Mouse (Mus musculus) layer of hippocampus, postnatal 14 days (tissue): ENCODE data around the gene Mdk. TPM values are rescaled to one million over a fixed set of nuclear protein-coding genes. Genes with fewer than 3 reads are reported as not detected.

ENCODE experiments used
- DNase-seq, 2 experiments: peaks; one replicate each; pipeline ENCODE4 v3.0.0; 2021 to 2022; ENCODE audit warnings: low spot score in 2 of 2, mixed read lengths in 1 of 2
- microRNA-seq, 2 experiments: library from miRNA; unstranded; fragments of <30 nt; microRNA quantifications; one replicate each; pipeline ENCODE4 v1.2.0; 2021
- total RNA-seq, 2 experiments: library from RNA; stranded (reverse); gene quantifications; 2 replicates each; pipeline ENCODE4 v1.2.3; 2021

Gene Mdk
- total RNA-seq, 2 experiments from 2014 or later = 39.5 to 40.9 TPM

GRCm38 (mm10) chr2:91920130-91920529 is 12.0 kb downstream of the Mdk start:
- no peak for DNase-seq

DNA sequence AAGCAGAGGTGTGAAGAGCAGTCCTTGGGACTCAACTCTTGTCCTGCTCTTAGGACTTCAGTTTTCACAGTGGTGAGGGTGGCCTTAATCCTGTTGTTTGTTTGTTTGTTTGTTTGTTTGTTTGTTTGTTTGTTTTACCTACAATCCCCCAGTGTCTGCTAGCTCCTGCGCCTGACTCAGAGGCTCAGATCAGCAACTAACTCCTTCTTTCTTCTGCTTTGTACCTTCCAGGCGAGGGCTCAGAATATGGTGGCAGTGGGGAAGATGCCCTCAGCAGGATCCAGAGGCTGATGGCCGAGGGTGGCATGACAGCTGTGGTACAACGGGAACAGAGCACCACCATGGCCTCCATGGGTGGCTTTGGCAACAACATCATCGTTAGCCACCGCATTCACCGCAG is 15.0 kb downstream of the Mdk start:
- no peak for DNase-seq

DNA sequence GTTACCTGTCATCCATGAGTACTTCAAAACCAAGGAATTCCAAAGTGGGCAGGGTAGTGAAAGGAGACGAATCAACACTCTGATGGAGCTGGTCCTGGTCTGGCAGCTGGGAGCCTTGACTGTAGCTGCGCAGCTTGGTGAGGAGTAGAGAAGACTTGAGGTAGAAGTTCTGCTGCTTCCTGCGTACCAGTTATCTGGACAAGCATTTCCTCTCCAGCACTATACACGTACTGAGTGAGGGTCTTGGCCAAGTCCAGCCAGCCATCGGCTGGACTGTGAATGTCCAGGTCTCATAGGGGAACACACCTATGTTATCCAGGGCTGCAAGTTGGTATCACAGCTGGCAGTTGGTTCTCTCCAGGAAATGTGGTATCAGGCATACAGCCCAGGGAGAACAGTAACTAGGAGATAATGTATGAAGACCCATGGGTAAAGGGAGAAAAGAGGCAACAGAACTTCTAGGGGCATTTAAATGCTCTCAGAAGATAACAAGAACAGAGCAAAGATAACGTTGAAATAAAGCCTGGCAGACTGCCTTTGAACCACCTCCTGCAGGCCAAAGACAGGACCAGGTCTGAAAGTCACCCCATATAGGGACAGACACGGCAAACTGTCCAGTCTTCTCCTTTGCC is 15.6 kb downstream of the Mdk start:
- no peak for DNase-seq

- DNase-seq = no peak
Observed at GRCm38 (mm10) chr2:91913328-91914110, 18.6 kb downstream of the Mdk start.

- no peak for DNase-seq
Observed at GRCm38 (mm10) chr2:91912616-91913015, 19.5 kb downstream of the Mdk start.

- peak in 1 of 2 experiments; percentile 34 for DNase-seq
Observed at GRCm38 (mm10) chr2:91906141-91906540, 26.0 kb downstream of the Mdk start.

GRCm38 (mm10) chr2:91904618-91905307 is 27.3 kb downstream of the Mdk start:
- DNase-seq = peak in 1 of 2 experiments; percentile 31

DNA sequence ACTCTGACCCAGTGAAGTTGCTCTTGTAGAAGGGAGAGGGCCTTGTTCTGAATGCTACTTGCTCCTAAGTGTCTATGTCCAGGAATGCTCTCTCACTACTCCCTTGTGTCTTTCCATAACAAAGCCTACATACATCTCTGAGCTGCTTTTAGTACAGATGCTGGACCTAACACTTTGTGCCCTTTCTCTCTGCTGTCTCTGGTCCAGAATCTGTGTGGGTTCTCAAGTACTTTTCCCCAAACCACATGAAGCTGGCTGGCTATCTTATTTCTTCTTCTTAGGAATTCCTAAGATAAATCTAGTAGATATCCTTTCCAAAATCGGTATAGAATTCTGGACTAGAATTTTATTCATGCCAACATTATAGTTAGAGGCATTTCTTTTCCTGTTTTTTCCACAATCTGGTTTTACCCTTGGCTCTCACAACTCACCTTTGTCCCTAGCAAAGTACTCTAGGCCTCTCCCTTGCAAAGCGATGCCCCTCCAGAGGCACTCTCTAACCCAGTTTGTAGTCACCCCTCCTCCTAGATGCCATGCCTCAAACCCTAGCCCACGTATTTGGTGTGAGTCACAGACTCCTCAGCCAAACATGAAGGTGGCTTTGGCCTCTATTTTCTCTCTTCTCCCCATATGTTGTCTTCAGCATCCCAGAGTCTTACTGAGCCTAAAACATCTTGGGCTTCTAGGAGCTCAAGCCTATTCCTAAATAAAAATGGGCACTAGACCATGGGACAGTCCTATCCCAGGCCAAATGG is 28.7 kb downstream of the Mdk start:
- DNase-seq = no peak

DNA sequence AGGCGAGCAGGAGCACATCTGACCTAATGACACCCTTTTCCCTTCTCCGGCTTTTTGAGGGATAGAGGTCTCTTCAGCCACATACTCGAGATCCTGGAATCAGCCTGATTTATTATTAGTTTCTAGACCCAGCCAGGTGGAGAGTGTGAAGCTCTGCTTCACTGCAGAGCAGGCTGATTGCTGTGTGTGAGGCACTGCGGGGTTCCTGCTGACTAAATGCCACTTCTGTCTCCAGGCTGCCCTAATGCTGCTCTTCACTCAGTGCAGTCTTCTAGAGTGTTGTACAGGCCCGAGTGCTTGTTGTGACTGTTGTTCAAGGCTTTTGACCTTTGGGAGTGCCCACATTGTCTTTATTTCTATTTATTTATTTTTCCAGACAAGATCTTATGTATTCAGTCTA is 29.8 kb downstream of the Mdk start:
- DNase-seq = no peak

DNA sequence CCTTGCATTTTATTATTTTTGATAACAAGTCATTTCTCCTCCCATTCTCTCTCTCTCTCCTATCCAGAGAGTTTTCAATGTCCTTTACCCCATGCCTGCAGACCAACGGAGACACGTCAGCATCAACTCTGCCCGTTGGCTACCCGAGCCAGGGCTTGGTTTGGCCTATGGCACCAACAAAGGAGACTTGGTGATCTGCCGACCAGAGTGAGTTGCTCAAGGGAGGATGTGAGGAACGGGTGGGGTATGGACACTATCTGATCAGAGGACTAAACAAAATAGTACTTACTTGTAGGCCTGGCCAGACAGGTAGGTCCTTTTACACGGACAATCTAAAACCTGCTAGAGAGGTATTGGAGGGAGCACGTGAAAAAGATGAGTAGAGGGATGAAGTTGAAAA is 31.7 kb downstream of the Mdk start:
- DNase-seq = no peak

DNA sequence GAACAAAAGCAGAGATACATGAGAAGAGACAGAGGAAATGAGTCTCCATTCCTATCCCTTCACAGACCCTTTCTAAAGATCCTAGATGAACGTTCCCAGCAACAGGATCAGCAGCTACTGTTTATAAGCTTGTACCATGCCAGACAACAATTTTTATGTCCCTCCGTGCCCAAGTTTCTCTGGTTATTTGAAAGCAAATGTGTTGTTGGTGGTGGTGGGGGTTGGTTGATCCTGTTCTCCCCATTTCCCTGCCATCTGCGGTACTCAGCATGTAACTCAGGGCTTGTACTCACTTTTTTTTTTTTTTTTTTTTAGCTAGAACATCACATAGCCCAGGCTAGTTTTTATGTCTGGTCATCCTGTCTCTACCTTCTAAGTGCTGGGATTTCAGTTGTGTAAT is 33.0 kb downstream of the Mdk start:
- peak in 1 of 2 experiments; percentile 29 for DNase-seq

GRCm38 (mm10) chr2:91897968-91898367 is 34.1 kb downstream of the Mdk start:
- no peak for DNase-seq

- no peak for DNase-seq
Observed at GRCm38 (mm10) chr2:91895401-91895800, 36.7 kb downstream of the Mdk start.

GRCm38 (mm10) chr2:91894716-91895115 is 37.4 kb downstream of the Mdk start:
- DNase-seq = no peak

GRCm38 (mm10) chr2:91884616-91885015 is 47.5 kb downstream of the Mdk start:
- no peak for DNase-seq

GRCm38 (mm10) chr2:91883961-91884360 is 48.1 kb downstream of the Mdk start:
- peak in 1 of 2 experiments; percentile 67 for DNase-seq

Small RNAs within 50 kb of the gene (microRNA-seq; reads per million reads assigned to microRNA genes)
- gene Mir6999 = 0 reads per million in 2 experiments

Other genes starting within 250 kb of the Mdk start
- gene Atg13, start 221.7 kb downstream of the Mdk start, total RNA-seq = 10 to 100 TPM; 57.2 to 59.5 TPM
- 1 to 10 TPM; 7.5 to 8.5 TPM for gene Harbi1, start 221.4 kb downstream of the Mdk start, total RNA-seq
- 10 to 100 TPM; 45.5 to 49.1 TPM for gene Ambra1, start 202.2 kb downstream of the Mdk start, total RNA-seq
- 10 to 100 TPM; 15.1 to 21.2 TPM for gene Chrm4, start 5.0 kb downstream of the Mdk start, total RNA-seq
- gene Gm9821, start 13.4 kb upstream of the Mdk start, total RNA-seq = not detected
- 100 to 1,000 TPM; 391 to 416 TPM for gene Dgkz, start 43.6 kb upstream of the Mdk start, total RNA-seq
- gene Creb3l1, start 92.2 kb upstream of the Mdk start, total RNA-seq = 1 to 10 TPM; 5.9 to 8.0 TPM
- gene Phf21a, start 160.8 kb upstream of the Mdk start, total RNA-seq = 10 to 100 TPM; 81.7 to 90.1 TPM